Mouse (Mus musculus) adrenal gland, adult 2 months (tissue): ENCODE measurements around the gene Slpi. TPM values are rescaled to one million over a fixed set of nuclear protein-coding genes. Genes with fewer than 3 reads are reported as not detected.

ENCODE experiments used
- DNase-seq: peaks from one replicate; pipeline ENCODE4 v3.0.0; 2021
- polyA plus RNA-seq: library from polyadenylated mRNA; depleted of rRNA; stranded (reverse); fragments of >200 nt; gene quantifications from 2 replicates; pipeline ENCODE4 v1.2.3, GENCODE M21; 2012
- total RNA-seq, 2 experiments: library from RNA; stranded (reverse); gene quantifications; 2 replicates each; pipeline ENCODE4 v1.2.3; 2021

Slpi gene
- total and polyA plus RNA-seq, 3 experiments = 5.7 to 36.0 (median 19.3) TPM

DNA sequence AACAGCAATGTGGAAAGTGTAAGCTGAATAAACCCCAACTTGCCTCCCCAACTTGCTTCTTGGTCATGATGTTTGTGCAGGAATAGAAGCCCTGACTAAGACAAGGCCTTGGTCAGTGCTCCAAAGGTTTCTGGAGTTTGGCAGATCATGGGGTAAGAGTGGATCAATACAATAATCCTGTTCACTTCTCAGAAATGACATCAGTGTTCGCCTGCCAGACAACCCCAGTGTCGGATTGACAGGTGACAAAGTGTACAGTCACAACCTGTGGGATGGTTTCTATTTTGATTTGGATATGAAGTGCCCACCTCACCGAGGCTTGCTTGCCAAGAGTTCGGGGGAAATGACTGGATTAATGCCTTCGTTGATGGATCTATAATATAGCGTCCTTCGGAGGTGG lies 32.4 kb upstream of the Slpi start:
- no peak for DNase-seq

DNA sequence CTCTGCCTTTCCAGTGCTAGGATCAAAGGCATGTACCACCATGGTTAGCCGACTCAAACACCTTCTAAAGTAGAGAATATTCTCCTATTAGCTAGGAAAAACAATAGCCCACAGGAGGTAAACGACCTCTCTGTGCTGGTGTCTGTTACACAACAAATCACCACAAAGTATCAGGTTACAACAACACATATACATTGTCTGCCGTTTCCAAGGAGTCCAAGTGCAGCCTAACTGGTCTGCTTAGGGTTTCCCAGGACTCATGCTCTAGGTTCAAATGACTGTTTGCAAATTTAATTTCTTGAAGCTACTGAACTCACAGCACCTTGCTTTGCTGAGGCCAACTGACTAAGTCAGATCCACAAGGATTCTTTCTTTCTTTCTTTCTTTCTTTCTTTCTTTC lies 30.6 kb upstream of the Slpi start:
- no peak for DNase-seq

DNA sequence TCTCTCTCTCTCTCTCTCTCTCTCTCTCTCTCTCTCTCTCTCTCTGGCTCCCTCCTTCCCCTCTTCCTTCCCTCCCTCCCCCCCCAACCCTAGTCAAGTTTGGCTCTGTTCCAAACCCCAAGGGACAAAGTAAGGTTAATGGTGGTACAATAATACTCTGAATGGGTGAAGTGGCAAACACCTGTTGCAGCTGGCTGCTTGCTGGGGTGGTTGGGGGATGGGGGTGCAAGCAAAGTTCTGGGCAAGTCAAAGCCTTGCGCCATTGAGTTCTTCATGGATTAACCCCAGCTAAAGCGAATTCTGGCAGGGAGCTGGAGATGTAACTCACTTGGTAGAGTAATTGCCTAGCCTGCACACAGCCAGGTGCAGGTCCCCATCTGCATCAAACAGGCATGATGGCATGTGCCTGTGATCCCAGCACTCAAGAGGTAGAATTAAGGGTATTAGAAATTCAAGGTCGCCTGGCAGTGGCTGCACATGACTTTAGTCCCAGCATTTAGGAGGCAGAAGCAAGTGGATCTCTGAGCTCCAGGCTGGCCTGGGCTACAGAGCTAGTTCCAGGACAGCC lies 29.5 kb upstream of the Slpi start:
- DNase-seq = no peak

DNA sequence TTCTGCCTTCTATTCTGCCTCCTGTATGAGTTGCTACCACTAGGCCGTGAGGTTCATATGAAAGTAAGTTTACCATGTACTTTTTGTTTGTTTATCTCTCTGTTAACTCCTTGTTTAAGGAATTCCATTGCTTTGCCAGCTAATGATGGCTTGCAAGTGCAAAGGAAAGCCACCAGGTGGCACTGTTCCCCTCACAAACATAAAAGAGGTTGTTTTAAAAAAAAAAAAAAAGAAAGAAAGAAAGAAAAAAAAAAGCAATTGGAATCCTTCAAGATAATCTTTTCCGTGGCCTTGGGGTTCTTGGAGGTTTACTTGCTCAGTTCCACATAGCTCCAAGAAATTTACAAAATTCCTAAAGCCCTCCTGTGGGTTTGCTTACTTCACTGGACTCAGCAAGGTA lies 28.3 kb upstream of the Slpi start:
- DNase-seq = no peak

DNA sequence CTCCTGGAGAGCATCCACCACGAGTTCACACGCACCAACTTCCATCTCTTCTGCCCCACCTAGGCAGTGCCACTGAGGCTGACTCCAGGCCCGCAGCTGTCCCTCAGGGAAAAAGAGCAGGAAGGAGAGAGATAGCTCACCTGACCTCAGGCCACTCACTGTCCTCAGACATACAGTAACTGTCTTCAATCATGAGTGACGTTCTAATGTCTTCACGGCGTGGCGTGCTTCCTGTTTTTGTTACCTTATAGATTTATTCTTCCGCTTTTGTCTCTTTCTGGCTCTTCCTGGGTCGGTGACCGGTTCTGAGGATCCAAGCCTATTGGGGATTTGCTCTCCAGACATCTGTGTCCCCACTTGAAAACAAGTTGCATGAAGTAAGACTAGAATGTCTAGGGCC lies 25.7 kb upstream of the Slpi start:
- no peak for DNase-seq

DNA sequence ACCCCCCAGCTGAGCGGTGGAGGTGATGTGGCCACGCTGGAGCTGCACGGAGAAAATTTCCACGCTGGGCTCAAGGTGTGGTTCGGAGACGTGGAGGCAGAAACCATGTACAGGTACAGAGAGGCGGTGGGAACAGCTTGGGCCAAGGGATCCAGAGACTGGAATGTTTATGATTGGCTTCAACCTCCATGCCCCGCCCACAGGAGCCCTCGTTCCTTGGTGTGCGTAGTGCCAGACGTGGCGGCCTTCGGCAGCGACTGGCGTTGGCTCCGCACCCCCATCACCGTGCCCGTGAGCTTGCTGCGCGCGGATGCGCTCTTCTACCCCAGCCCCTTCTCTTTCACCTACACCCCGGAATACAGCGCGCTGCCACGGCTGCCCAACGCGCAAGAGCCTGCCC lies 25.3 kb upstream of the Slpi start:
- DNase-seq = no peak

DNA sequence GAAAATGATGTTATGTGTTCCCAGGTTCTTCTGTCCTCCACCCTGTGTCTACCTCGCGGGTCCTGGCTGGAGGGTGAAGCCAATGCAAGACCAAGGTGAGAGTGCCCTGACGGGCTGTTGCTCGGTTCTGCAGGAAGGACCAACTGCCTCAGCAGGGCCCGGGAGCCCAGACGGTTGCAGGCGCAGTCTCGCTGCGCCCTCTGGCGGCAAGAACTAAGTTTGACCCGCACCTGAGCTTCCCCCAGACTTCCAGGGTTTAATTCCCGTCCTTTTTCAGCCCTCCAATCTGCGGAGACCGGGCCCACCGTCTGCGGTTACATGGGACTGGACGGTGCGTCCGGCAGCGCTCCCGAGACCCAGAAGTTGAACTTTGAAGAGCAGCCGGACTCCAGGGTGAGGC lies 18.8 kb upstream of the Slpi start:
- DNase-seq = peak; percentile 70

DNA sequence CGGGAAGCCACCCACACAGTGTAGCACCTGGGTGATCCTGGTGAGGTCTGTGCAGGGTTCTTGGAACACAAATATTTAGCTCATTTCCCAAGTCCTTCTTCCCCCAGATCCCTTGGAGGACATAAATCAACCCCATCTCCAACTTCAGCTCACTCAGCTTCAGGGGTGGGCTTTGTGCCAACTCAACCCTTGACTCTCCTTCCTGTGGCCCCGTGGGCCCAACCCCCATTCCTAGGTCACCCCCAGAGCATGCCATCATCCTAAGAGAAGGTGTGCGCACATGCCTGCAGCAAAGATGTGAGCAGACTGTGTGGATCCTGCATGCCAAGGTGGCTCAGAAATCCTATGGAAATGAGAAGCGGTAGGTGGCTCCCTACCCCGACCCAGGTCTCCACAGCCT lies 16.6 kb upstream of the Slpi start:
- no peak for DNase-seq

DNA sequence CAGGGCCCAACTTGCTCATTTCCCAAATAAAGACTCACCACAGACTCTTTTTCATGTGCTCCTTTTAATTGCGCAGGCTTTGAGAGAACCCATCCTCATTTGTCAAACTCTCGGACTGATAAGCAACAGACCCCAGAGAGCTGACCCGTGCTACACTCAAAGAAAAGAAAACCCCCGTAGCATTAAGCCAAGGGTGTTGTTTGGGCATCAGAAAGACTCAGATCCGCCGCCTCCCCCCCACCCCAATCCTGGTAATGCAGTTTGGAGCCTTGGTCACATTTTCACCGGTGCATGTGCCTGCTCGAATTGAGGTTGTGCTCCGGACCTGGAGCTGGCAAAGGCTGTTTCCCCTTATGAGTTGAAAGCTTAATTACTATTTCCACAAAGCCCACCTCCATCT lies 16.2 kb upstream of the Slpi start, which contains the start of gene Matn4:
Gene Matn4 (minus strand): TSS at position 101 of the 400 bp plus-strand sequence.
- DNase-seq = no peak

DNA sequence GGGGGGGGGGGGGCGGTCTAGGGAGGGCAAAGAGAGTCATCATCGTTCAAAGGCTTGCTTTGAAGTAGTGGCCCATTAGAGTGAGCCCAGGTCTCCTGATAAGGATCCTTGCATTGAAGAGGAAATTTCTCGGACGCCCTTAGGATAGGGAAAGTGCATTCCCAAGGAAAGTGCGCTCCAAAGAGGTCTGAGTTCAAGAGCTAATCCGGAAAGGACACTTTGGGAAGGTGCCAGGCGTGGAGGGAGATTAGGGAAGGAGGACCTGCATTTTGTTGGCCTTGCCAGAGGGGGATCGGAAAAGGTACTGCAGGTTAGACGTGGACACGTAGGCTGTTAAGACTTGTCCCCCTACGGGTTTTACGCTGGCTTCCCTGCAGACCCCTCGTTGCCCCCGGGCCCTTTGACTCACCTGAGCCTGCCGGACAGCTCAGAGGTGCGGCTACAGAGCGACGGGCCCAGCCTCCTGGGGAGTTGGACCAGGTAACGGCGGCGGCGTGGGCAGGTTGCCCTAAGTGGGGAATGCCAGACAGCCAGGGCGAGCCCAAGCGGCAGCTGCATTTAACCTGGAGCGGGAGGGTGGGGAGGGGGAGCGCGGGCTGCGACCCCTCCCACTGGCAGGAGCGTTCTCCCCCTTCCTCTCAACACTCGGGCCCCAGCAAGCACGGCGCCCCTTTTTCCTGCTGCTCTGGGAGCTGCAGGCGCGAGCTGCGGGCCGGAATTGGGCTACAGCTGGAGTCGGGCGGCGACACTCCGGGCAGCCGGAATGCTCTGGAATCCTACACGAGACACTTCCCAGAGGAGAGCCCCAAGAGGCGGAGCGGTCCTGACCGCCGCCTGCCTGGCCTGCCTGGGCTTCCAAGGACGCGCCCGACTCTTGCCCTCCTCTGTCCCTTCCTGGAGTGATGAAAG lies 15.4 kb upstream of the Slpi start:
- DNase-seq = peak; percentile 58

DNA sequence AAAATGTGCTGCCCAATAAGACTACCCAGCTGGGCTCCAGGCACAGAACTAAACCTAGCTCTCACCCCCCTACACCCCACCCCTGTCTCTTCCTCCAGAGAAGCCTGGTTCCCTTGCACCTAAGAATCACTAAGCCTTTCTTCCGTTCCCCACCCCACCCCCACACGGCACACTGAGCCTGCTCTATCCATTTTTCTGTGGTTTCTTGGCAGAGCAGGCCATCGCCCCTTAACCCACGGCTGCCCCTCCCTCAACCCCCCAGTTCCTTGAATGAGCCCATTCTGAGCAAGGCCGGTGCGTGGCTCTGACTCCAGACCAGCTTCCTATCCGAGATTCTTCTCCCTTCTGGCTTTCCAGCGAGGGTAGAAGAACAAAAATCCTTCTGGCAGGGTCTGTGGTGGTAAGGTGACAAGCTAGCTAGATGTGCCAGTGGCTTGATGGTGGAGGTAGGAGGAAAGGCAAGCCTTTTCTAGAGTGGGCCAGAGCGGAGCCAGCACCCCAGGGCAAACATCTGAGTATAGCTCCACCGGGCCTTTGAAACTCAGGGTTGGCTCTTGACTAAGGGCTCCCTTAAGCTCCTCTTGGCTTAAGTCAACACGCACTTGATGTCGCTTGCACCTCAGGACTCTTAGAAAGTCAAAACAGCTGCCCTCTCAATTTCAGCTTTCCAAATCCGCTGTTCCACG lies 14.6 kb upstream of the Slpi start:
- no peak for DNase-seq

DNA sequence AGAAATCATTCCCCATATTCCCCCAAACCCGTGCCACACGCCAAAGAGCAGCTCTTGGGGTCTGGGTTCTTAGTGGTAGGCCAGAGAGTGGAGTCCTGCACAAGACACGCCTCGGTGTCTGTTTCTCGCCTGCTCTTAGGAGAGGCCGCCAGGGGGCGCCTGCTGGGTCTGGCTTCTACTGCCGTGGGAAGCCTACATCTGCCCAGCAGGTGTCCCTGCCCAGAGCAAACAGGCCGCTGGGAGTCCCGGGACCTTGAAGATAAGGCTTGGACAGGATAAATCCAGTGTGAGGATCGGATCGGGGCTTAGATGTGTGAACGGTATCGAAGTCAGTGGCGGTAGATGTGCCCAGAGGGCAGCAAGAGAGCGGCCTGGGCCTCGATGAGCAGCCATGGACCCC lies 14.0 kb upstream of the Slpi start, which contains the start of gene Rbpjl:
Gene Rbpjl (plus strand): TSS at position 236 of the 400 bp plus-strand sequence.
- DNase-seq = peak; percentile 79

DNA sequence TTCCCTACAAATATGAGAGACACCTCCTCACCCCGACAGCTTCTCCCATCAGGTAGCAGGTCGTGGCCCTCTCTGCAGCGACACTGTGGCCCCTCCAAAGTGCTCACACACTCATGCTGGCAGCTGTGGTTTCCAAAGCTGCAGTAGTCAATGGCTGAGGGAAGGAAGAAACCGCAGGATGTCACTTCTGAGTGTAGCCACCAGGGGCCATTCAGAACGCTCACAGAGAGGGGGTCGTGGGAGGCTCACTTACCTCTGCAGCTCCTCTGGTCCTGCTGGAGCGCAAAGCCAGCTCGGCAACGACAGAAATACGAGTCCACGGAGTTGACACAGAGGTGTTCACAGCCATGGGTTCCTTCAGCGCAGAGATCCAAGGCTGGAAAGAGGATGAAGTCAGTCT lies 8.0 kb upstream of the Slpi start:
- DNase-seq = no peak

DNA sequence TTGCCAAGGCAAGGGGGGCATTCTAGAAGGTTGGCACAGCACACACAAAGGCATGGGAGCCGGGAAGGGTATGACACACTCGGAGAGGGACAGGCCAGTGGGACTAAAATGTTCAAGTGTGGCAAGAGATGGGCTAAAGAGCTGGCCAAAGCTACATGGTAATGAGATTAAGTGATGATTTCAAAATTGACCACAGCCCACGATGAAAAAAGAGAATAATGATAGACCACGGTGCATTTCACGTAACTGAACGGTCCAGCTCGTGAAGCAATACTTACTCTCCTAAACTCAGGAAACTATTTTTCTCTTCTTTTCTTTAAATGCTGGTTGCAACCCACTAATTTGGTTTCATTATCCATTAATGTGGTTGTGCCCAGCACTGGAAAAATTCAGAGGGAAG lies 7.2 kb upstream of the Slpi start:
- DNase-seq = no peak

DNA sequence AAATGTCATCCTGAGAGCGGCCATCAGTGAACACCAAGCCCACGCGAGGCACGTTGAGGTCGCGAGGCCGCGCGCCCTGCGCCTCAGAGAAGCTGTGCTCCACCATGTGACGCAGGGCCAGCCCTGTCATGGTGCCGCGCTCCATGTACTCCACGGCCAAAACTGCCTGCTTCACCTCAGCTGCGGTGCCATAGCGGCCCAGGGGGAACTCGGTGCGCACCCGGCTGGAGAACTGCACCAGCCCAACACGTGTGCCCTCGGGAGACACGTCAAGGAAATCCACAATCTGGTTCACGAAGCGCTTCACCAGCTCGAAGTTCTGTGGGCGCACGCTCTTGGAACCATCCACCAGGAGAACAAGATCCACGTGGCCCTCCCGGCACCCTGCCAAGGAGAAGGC lies 4.2 kb upstream of the Slpi start:
- no peak for DNase-seq

DNA sequence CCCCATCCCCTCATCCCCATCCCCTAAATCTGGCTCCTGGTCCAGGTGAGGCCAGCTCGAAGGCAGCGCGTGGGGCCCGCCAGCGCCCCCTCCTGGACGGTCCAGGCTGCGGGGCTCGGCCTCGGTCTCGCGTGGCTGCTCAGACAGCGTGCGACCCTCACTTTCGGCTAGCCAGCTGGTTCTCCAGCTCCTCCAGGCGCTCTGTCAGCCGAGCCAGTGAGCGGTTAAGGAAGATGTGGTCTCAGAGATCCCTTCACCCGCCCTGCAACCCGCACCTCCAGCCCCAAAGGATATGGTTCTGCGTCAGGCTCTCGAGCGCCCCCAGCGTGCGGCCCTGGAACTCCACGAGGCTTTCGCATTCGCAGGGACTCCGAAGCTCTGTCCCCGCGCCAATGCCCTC lies 604 bp upstream of the Slpi start:
- DNase-seq = peak; percentile 83

DNA sequence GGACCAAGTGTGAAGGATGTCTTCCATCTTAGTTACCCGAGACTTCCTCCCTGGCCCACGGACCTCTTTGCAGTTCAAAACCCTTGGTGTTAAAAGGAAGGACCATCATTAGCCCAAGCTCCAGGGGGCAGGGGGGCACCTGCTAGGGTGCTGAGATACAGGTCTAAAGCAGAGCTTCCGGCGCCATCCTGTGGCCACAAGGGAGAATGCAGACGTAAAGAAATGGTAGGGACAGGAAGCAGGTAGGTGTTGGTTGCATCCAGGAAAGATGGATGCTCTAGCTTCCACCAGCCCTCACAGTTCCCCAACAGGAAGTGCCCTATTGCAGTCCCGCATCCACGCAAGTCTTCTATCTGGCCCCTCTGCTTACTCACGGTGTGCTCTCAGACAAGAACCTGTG lies 1.9 kb downstream of the Slpi start:
- DNase-seq = no peak

DNA sequence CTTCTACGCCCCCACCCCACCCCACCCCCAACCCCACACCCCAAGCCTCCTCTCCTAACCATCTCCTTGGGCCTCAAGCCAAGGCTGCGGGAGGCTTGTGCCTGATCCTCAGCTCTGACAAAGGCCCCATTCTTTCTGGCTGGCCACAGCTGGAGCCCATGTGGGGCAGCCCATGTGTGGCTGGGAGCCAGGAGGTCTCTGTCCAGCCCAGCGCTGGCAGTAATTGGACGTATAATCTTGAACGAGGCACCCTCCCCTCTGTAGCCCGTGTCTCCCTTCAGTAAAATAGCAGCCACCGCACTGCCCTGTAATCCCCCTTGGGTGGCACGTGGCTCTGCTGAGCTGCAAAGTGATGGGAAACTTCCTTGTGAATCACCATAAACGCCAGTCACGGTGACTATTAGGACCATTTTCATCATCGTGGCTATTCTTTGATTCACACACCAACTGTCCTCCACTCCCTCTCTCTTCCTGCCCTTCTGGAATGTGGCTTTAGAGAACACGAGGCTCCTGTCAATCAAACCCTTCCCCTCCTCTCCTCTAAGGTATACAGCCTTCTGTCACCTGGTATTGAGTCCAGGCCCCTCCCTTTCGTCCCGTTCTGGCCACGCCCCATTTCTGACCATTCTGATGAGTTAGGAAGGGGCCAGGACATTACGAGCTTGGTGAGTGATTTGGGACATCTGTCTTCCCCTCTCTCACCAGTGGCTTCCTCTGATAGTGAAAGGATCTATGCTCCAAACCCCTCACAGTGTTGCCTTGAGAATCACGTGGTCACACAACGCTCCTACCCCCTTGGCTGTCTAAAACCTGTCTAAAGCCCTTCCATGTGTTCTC lies 2.8 kb downstream of the Slpi start:
- DNase-seq = no peak

DNA sequence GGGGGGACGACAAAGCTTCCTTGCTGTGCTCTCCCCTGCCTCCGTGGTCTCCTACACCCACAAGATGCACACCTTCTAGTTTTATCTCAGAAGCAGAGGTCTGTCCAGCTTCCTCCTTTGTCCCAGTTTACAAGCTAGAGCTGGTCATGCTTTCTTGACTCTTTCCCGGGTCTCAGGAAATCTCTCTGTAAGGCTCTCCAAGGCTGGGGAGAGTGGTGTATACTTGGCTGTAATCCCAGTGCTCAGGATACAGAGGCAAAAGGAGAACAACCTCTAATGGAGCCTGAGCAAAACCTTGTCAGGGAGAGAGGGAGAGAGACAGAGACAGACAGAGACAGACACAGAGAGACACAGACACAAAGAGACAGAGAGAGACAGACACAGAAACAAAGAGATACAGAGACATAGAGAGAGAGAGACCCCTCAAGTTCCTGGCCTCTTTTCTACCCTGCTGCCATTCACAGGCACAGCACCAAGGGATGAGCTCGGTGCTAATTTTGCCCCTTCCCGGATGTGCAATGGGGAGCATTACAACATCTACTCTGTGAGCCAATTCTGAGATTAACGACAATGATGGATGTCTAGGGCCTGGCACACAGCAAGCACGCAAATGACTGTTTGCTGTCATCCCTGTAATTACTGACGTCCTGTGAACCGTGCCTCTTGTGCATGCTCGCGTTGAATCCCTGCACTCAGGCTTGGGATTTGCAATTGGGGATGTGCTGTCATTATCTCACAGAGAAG lies 5.1 kb downstream of the Slpi start:
- DNase-seq = peak; percentile 64

DNA sequence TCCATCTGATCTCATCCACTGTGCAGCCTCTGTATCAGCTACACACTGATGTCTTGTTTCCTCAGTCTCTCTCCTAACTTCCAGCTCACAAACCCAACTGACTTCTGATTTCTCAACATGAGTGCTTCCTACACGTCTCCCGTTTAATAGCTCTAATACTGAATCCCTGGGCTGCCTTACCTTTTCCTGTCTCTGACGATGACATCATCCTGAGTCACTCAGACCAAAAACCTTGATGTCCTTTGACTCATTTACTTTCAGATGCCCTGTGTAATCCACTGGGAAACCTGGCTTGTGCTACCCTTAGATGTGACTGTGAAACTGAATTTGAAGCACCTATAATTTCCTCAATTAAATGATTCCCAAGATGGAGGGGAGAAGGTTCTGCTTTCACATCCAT lies 5.9 kb downstream of the Slpi start:
- peak; percentile 48 for DNase-seq

DNA sequence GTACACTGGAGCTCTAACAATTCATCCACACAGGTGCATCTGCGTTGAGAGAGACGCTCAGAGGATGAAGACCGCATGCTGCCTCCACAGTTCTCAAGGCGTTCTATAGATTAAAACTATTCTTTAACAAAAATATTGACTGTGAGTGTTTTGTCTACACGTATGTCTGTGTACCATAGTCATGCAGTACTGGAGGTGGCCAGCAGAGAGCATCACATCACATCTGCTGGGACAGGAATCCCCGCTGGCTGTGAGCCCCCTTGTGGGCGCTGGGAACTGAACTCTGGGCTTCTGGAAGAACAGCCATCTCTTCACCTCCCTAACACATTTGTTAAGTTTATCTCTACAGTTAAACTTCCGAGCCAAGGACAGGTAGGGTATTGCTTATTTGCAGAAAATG lies 7.2 kb downstream of the Slpi start:
- no peak for DNase-seq
